Mouse (Mus musculus): ENCODE measurements around the gene Adcy9. TPM values are rescaled to one million over a fixed set of nuclear protein-coding genes. Genes with fewer than 3 reads are reported as not detected.
A peak's percentile ranks its signal among the peaks of the same experiment; 100 is the strongest.

Gene Adcy9
- polyA plus RNA-seq, 2 experiments, result 0.65 to 0.81 TPM

DNA sequence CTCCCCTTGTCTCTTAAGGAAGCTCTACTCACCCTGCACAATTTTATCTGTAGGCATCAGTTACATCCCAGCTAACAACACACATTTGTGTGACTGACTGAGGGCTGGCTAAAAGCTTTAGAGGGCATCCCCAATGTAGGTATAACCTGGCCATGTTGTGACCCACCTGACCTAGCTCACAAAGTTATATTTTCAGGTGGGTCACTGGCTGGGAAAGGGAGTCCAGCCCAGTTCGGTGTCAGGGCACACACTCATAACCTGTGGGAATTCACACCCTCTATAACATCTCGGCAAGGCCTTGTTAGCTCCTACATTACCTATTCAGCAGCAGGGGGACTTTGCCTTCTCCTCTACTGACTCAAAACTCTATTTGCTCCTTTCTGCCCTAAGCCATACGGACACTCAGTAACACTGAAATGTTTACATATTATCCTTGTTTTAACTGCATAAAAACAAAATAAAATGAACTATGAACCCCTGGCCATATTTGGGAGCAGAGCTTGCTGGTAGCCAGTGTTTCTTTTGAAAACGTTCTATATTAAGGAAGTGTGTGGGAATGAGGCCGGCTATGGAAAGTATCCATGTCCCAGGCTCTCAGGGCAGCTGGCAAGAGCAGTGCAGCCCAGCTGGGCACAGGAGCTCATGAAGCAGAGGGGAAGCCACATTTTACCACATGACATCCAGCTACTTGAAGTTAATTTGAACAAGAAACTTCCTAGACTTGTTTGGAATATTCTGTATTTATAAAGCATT is 20.7 kb downstream of the Adcy9 start:
- H3K9ac ChIP-seq (replicated peaks), result no peak overlapping the region
- whole genome bisulfite sequencing (ENCODE audit: insufficient replicate concordance), result 64% methylated on average over 5 of the region's 5 CpGs
- no peak for ATAC-seq (ENCODE audit: insufficient read depth)
- H3K27ac ChIP-seq, result no peak overlapping the region
- DNase-seq (ENCODE audit: low read depth in 3 of 3, low spot score in 3 of 3), result no peak
- TF ChIP-seq EP300 (IDR thresholded peaks at IDR 0.05; ENCODE audit: low read depth), result no peak
- TF ChIP-seq CTCF (IDR thresholded peaks at IDR 0.05; ENCODE audit: low read depth), result no peak
- H3K27me3 ChIP-seq (ENCODE audit: control insufficient read depth, insufficient read depth, low read length), result no peaks in the 10 kb centered on the region
- no peak overlapping the region for H3K4me3 ChIP-seq (ENCODE audit: insufficient read depth in 1 of 2, low read depth in 2 of 2, low read length in 2 of 2)
- no peaks in the 10 kb centered on the region for H3K36me3 ChIP-seq (replicated peaks; ENCODE audit: control insufficient read depth, insufficient read depth, low read depth)
- H3K4me1 ChIP-seq (replicated peaks; ENCODE audit: control insufficient read depth in 2 of 2, insufficient read depth in 2 of 2, low read length in 1 of 2), result peaks cover 0 to 8% of the 10 kb centered on the region in 2 experiments; a peak in 2 of 4 replicates
- no peak overlapping the region for H3K4me2 ChIP-seq (ENCODE audit: low read depth)
- H3K9me3 ChIP-seq (ENCODE audit: control insufficient read depth, low read length), result no peaks in the 10 kb centered on the region

DNA sequence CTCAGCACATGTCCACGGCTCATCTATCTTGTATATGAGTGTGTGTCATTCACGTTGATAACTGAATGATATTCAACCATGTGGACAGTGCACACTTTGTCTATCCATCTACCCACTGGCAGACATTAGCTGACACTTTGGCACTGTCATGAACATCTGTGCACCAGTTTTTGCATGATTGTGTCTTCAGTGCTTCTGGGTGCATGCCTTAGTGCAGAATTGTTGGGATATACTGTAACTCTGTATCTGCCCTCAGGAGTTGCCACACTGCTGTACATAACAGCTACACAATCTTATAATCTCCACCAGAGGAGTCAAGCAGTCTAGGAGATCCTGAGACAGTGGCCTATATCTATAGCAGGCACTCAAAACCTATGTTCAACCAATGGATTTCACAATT is 21.5 kb downstream of the Adcy9 start:
- H3K9me3 ChIP-seq (ENCODE audit: control insufficient read depth, low read length), result no peaks in the 10 kb centered on the region
- no peaks in the 10 kb centered on the region for H3K27me3 ChIP-seq (ENCODE audit: control insufficient read depth, insufficient read depth, low read length)
- H3K27ac ChIP-seq, result no peak overlapping the region
- DNase-seq (ENCODE audit: low read depth in 3 of 3, low spot score in 3 of 3) (no peak), ATAC-seq (ENCODE audit: insufficient read depth) (peak; percentile 31; the same call in 1 of the 2 replicates)
- no peak overlapping the region for H3K4me3 ChIP-seq (ENCODE audit: insufficient read depth in 1 of 2, low read depth in 2 of 2, low read length in 2 of 2)
- no peaks in the 10 kb centered on the region for H3K36me3 ChIP-seq (replicated peaks; ENCODE audit: control insufficient read depth, insufficient read depth, low read depth)
- H3K9ac ChIP-seq (replicated peaks), result no peak overlapping the region
- no peak overlapping the region for H3K4me2 ChIP-seq (ENCODE audit: low read depth)
- WGBS (ENCODE audit: insufficient replicate concordance), result 17% methylated on average over 2 of the region's 2 CpGs
- TF ChIP-seq EP300 (IDR thresholded peaks at IDR 0.05; ENCODE audit: low read depth), result no peak
- no peak for TF ChIP-seq CTCF (IDR thresholded peaks at IDR 0.05; ENCODE audit: low read depth)
- peaks cover 0 to 6% of the 10 kb centered on the region in 2 experiments; a peak in 2 of 4 replicates for H3K4me1 ChIP-seq (replicated peaks; ENCODE audit: control insufficient read depth in 2 of 2, insufficient read depth in 2 of 2, low read length in 1 of 2)

DNA sequence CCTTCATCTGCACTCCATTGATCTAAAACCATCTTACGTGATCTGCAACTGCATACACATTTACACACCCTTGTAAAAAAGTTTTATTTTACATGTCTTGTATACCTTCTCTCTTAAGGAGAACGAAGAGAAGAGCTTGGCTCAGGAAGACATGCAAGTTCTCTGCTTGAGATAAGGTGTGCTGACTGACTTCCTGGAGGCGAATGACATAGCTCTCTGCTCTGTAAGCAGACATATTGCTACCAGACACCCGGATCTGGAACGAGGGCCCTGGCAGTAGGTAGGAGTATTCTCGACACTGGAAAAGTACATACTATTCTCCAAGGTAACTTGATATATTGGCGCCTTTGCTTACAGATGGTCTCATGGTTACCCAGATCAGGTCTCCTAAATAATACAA is 22.7 kb downstream of the Adcy9 start:
- H3K9ac ChIP-seq (replicated peaks), result no peak overlapping the region

DNA sequence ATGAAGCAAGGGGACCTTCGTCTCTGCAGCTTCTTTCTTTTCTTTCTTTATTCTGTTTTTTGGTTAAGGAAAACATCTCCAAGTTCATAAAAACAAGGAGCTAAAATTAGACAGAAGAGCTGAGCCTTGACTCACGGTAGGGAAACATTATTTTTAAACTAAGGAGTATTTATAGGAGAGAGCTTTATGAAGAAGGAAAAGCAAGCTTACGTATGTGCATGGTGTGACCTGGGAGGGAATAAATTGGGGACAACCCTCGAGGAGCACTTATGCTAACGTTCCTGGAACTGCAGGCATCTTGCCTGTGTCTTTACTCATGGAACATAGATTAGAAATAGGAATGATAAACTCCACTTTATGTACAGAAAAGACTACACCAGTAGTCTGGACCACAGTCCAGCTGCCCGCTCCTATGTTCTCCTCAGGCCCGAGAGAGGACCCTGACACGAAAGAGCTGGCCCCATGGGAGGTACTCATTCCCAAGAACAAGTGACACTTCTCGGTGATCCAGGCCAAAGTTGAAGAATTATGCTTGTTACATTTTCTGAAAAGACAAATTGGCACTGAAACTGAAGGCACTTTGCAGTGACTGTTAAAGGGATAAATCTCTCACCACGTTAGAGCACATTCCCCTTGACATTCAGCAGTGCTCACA is 24.5 kb downstream of the Adcy9 start:
- no peaks in the 10 kb centered on the region for H3K27me3 ChIP-seq (ENCODE audit: control insufficient read depth, insufficient read depth, low read length)
- ATAC-seq (ENCODE audit: insufficient read depth), result no peak
- 68% methylated on average over 10 of the region's 10 CpGs for WGBS (ENCODE audit: insufficient replicate concordance)
- H3K4me1 ChIP-seq (replicated peaks; ENCODE audit: control insufficient read depth in 2 of 2, insufficient read depth in 2 of 2, low read length in 1 of 2), result peaks cover 0 to 6% of the 10 kb centered on the region in 2 experiments; a peak in 2 of 4 replicates
- no peak overlapping the region for H3K27ac ChIP-seq
- no peak overlapping the region for H3K4me2 ChIP-seq (ENCODE audit: low read depth)
- no peaks in the 10 kb centered on the region for H3K9me3 ChIP-seq (ENCODE audit: control insufficient read depth, low read length)
- no peak overlapping the region for H3K9ac ChIP-seq (replicated peaks)
- H3K36me3 ChIP-seq (replicated peaks; ENCODE audit: control insufficient read depth, insufficient read depth, low read depth), result no peaks in the 10 kb centered on the region
- TF ChIP-seq EP300 (IDR thresholded peaks at IDR 0.05; ENCODE audit: low read depth) (no peak), CTCF (IDR thresholded peaks at IDR 0.05; ENCODE audit: low read depth) (no peak)
- no peak overlapping the region for H3K4me3 ChIP-seq (ENCODE audit: insufficient read depth in 1 of 2, low read depth in 2 of 2, low read length in 2 of 2)
- no peak for DNase-seq (ENCODE audit: low read depth in 3 of 3, low spot score in 3 of 3)

More for the DNA sequence above, 22.7 kb downstream of the Adcy9 start:
- TF ChIP-seq CTCF (IDR thresholded peaks at IDR 0.05; ENCODE audit: low read depth) (no peak), EP300 (IDR thresholded peaks at IDR 0.05; ENCODE audit: low read depth) (no peak)
- H3K27ac ChIP-seq, result no peak overlapping the region
- no peak overlapping the region for H3K4me3 ChIP-seq (ENCODE audit: insufficient read depth in 1 of 2, low read depth in 2 of 2, low read length in 2 of 2)
- H3K4me2 ChIP-seq (ENCODE audit: low read depth), result no peak overlapping the region
- H3K9me3 ChIP-seq (ENCODE audit: control insufficient read depth, low read length), result no peaks in the 10 kb centered on the region
- no peaks in the 10 kb centered on the region for H3K27me3 ChIP-seq (ENCODE audit: control insufficient read depth, insufficient read depth, low read length)
- peaks cover 0 to 6% of the 10 kb centered on the region in 2 experiments; a peak in 2 of 4 replicates for H3K4me1 ChIP-seq (replicated peaks; ENCODE audit: control insufficient read depth in 2 of 2, insufficient read depth in 2 of 2, low read length in 1 of 2)
- no peaks in the 10 kb centered on the region for H3K36me3 ChIP-seq (replicated peaks; ENCODE audit: control insufficient read depth, insufficient read depth, low read depth)
- ATAC-seq (ENCODE audit: insufficient read depth) (no peak), DNase-seq (ENCODE audit: low read depth in 3 of 3, low spot score in 3 of 3) (no peak)
- 42% methylated on average over 7 of the region's 7 CpGs for WGBS (ENCODE audit: insufficient replicate concordance)

DNA sequence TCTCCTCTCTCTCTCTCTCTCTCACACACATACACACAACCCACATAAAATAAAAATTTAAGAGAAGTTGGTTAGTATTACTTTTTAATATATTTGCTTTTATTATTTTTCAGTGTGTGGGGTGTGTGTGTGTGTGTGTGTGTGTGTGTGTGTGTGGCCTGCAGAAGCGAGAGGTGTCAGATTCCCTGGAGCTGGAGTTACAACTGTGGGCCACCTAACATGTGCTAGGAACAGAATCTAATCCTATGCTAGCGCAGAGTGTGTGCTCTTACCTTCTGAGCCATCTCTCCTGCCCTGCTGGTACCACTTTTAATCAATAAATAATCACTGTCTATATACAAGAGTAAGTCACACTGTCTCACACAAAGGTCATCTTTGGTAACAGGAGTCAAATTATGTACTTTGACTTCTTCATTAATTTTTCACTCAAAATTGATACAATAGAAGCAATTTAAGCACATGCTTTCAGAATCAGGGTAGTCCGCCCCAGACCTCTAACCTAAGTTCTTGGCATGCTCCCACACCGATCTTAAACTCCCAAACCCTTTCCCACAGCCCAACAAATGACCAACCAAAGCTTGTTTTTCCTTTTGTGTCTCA is 25.2 kb downstream of the Adcy9 start:
- Histone ChIP-seq H3K4me3 (ENCODE audit: insufficient read depth in 1 of 2, low read depth in 2 of 2, low read length in 2 of 2) (no peak overlapping the region), H3K36me3 (replicated peaks; ENCODE audit: control insufficient read depth, insufficient read depth, low read depth) (no peaks in the 10 kb centered on the region), H3K9ac (replicated peaks) (no peak overlapping the region), H3K9me3 (ENCODE audit: control insufficient read depth, low read length) (no peaks in the 10 kb centered on the region), H3K27me3 (ENCODE audit: control insufficient read depth, insufficient read depth, low read length) (no peaks in the 10 kb centered on the region), H3K27ac (no peak overlapping the region), H3K4me2 (ENCODE audit: low read depth) (no peak overlapping the region), H3K4me1 (replicated peaks; ENCODE audit: control insufficient read depth in 2 of 2, insufficient read depth in 2 of 2, low read length in 1 of 2) (peaks cover 0 to 6% of the 10 kb centered on the region in 2 experiments; a peak in 2 of 4 replicates)
- DNase-seq (ENCODE audit: low read depth in 3 of 3, low spot score in 3 of 3), result no peak
- ATAC-seq (ENCODE audit: insufficient read depth), result no peak
- 71% methylated on average over 4 of the region's 4 CpGs for WGBS (ENCODE audit: insufficient replicate concordance)
- TF ChIP-seq EP300 (IDR thresholded peaks at IDR 0.05; ENCODE audit: low read depth) (no peak), CTCF (IDR thresholded peaks at IDR 0.05; ENCODE audit: low read depth) (no peak)
